Mouse (Mus musculus): ENCODE data around the gene Fcgrt.
A peak's percentile ranks its signal among the peaks of the same experiment; 100 is the strongest.

Fcgrt gene

GRCm38 (mm10) chr7:45053931-45054510 is 49.6 kb downstream of the Fcgrt start:
- DNase-seq (ENCODE audit: low spot score), result peak; percentile 91

GRCm38 (mm10) chr7:45053117-45053930 is 50.3 kb downstream of the Fcgrt start:
- no peak for DNase-seq (ENCODE audit: low spot score)

GRCm38 (mm10) chr7:45052862-45053116 is 50.9 kb downstream of the Fcgrt start, which contains the start of gene Prr12:
TSS of gene Prr12 (minus strand) at chr7:45052881.
- DNase-seq (ENCODE audit: low spot score), result no peak

GRCm38 (mm10) chr7:45052181-45052861 is 51.3 kb downstream of the Fcgrt start:
- no peak for DNase-seq (ENCODE audit: low spot score)

GRCm38 (mm10) chr7:45051601-45051974 is 52.1 kb downstream of the Fcgrt start:
- no peak for DNase-seq (ENCODE audit: low spot score)

GRCm38 (mm10) chr7:45050945-45051600 is 52.6 kb downstream of the Fcgrt start:
- DNase-seq (ENCODE audit: low spot score), result no peak

GRCm38 (mm10) chr7:45048923-45049657 is 54.6 kb downstream of the Fcgrt start:
- DNase-seq (ENCODE audit: low spot score), result no peak

GRCm38 (mm10) chr7:45048001-45048890 is 55.4 kb downstream of the Fcgrt start:
- DNase-seq (ENCODE audit: low spot score), result no peak

- DNase-seq (ENCODE audit: low spot score), result no peak
These were observed 56.2 kb downstream of the Fcgrt start for GRCm38 (mm10) chr7:45047491-45047890.

GRCm38 (mm10) chr7:45046853-45047350 is 56.7 kb downstream of the Fcgrt start:
- DNase-seq (ENCODE audit: low spot score), result no peak

GRCm38 (mm10) chr7:45045741-45046140 is 57.9 kb downstream of the Fcgrt start:
- DNase-seq (ENCODE audit: low spot score), result no peak

GRCm38 (mm10) chr7:45043307-45043706 is 60.3 kb downstream of the Fcgrt start:
- DNase-seq (ENCODE audit: low spot score), result no peak
